Mouse (Mus musculus) embryonic fibroblast, embryonic 13.5 days (primary cell): ENCODE data around the gene Mettl18.

ENCODE experiments used
- CTCF ChIP-seq: IDR thresholded peaks from 2 replicates; pipeline ENCODE4 v1.5.1; 2011; ENCODE audit warnings: mild to moderate bottlenecking, control low read depth, low read length, moderate library complexity, borderline replicate concordance; ENCODE audit not compliant: insufficient read depth
- POLR2A ChIP-seq: IDR thresholded peaks from 2 replicates; pipeline ENCODE4 v1.6.1; 2011; ENCODE audit warnings: low read depth, mild to moderate bottlenecking, control low read depth, low read length, moderate library complexity

GRCm38 (mm10) chr1:163995609-163995913 is 872 bp downstream of the Mettl18 start:
- TF ChIP-seq CTCF: no peak
- TF ChIP-seq POLR2A: no peak
